Mouse (Mus musculus): ENCODE measurements around the gene Sync.
A peak's percentile ranks its signal among the peaks of the same experiment; 100 is the strongest.

The Sync gene

DNA sequence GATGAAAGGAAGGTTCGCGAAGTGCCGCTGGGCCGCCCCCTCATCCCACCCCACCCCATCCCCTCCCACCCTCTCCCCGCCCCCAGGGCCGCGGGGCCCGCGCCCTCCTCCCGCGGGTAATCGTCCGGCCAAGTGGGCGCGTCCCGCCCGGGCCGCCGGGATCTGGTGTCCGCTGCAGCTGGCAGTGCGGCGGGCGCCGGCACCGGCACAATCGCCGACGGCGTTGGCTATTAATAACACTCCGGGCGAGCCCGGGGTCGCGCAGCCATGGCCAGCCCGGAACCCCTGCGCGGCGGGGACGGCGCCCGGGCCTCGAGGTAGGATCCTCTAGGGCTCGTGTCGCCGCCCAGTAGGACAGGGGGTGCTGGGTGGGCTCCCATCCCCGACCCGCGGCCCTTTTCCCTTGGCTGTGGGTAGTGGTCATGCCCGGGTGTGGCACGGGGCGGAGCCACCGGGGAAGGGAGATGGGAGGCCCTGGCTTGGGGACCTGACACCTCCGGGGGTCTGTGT is at the start of gene Sync:
Gene Sync, plus strand, starts transcription at position 146 of the 510 bp plus-strand sequence.
- no peak for ATAC-seq (ENCODE audit: insufficient number of reproducible peaks, low FRiP score, low TSS enrichment)

DNA sequence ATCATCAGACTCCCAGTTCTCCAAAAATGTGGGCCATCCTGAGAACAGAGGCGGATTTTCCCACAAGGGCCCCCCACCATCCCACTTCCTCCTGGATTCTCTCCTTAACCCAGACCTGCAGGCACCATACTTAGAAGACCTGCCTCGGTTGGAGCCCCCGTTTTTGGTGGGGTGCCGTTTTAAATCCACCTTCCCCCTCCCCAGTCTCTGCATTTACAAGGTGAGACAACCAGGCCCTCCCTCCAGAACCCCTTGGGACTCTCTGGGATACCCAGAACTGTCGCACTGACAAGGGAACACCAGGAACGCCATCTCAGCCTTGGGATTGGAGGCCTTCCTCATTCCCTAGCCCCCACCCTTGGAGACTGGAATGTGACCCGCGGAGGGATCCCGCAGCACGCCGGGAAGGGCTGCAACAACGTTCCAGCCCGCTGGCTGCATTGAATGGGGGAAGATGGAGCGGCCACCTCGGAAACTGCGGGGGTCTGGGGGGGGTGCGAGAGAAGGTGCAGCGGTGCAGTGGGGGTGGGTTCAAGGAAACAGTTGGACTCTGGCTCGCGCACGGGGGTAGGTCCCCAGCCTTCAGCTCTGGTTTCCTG is 49.5 kb upstream of the Sync start:
- ATAC-seq (ENCODE audit: insufficient number of reproducible peaks, low FRiP score, low TSS enrichment): no peak

DNA sequence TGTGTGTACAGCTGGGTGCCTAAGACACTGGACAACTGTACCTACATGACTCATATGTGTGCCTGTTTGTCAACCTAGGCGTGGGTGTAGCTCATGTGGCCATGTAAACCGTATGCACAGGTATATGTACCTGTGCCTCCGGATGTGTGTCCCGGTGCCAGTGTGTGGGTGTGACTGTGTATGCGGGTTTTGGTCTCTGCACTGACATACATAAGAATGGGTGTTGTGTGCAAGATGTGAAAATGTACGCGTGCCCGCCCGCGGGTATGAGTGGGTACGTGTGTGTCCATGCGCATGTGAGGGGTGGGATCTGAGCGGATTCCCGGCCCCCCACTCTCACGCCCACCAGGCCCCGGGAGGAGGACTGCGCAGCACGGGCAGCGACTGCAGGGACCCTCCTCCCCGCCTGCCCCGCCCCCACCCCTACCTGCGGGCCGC is 48.8 kb upstream of the Sync start:
- ATAC-seq (ENCODE audit: insufficient number of reproducible peaks, low FRiP score, low TSS enrichment): no peak

- peak; percentile 46; the same call in 1 of the 2 replicates for ATAC-seq (ENCODE audit: insufficient number of reproducible peaks, low FRiP score, low TSS enrichment)
Measured at GRCm38 (mm10) chr4:129239075-129239474, 48.3 kb upstream of the Sync start.

- ATAC-seq (ENCODE audit: insufficient number of reproducible peaks, low FRiP score, low TSS enrichment): no peak
Measured at GRCm38 (mm10) chr4:129241898-129242297, 45.5 kb upstream of the Sync start.

DNA sequence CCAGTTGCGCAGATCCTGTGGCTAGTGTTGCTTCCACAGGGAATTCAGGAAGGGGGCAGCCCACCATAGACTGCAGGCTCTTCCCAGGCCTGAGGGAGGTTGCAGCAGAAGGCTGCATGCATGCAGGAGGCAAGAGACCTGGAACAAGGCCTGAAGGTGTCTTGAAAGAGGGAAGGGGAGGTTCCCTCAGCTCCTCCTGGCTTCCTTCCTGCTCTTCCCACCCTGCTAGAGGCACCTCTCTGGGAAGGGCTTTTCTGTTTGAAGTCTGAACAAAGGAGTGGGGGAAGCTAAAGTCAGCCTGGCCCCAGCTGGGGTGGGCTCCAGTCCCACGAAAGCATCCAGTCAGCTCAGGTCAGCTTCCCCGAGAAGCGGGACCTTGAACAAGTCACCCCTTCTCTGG is 45.1 kb upstream of the Sync start:
- ATAC-seq (ENCODE audit: insufficient number of reproducible peaks, low FRiP score, low TSS enrichment): no peak

DNA sequence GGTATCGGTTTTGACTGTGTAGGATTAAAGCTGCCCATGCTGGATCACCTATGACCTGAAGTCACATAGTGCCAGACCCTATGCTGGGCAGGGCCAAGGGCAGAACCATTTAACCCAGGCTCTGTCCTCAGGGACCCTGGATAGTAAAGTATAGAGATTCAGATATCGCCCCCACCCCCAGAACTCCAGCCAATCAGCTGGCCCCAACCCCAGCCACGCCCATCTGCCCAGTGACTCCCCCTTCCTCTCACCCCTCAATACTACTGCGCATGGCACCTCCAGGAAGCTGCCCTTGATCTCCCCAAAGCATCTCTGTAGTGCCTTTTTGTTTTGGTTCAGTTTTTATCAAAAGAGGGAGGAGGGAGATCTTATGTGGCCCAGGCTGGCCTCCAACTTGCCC is 44.7 kb upstream of the Sync start:
- no peak for ATAC-seq (ENCODE audit: insufficient number of reproducible peaks, low FRiP score, low TSS enrichment)

- ATAC-seq (ENCODE audit: insufficient number of reproducible peaks, low FRiP score, low TSS enrichment): no peak
Measured at GRCm38 (mm10) chr4:129244802-129245201, 42.6 kb upstream of the Sync start.

- no peak for ATAC-seq (ENCODE audit: insufficient number of reproducible peaks, low FRiP score, low TSS enrichment)
Measured at GRCm38 (mm10) chr4:129246360-129247301, 40.8 kb upstream of the Sync start.

GRCm38 (mm10) chr4:129247381-129248242 is 39.8 kb upstream of the Sync start:
- no peak for ATAC-seq (ENCODE audit: insufficient number of reproducible peaks, low FRiP score, low TSS enrichment)

- ATAC-seq (ENCODE audit: insufficient number of reproducible peaks, low FRiP score, low TSS enrichment): no peak
Measured at GRCm38 (mm10) chr4:129248243-129248767, 39.1 kb upstream of the Sync start.

DNA sequence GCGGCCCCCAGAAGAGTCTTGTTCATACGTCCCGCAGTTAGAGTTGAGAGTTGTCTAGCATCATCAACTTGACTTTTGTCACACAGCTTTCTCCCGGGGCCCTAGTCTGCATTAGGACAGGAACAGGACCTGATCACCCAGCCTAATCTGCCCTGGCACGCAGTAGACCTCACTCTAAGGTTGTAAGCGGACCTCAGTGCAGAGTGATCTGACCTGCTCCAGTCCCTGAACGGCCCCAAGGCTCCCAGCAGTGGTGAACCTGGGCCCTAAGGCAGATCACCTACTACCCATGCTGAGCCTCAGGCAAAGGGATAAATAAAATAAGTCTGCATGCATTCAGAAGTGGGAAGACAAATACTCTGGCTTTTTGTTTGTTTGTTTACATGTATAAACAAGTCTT is 38.1 kb upstream of the Sync start:
- ATAC-seq (ENCODE audit: insufficient number of reproducible peaks, low FRiP score, low TSS enrichment): no peak

GRCm38 (mm10) chr4:129250759-129251481 is 36.5 kb upstream of the Sync start:
- peak; percentile 55; the same call in 1 of the 2 replicates for ATAC-seq (ENCODE audit: insufficient number of reproducible peaks, low FRiP score, low TSS enrichment)

- ATAC-seq (ENCODE audit: insufficient number of reproducible peaks, low FRiP score, low TSS enrichment): no peak
Measured at GRCm38 (mm10) chr4:129251482-129252125, 35.8 kb upstream of the Sync start.

DNA sequence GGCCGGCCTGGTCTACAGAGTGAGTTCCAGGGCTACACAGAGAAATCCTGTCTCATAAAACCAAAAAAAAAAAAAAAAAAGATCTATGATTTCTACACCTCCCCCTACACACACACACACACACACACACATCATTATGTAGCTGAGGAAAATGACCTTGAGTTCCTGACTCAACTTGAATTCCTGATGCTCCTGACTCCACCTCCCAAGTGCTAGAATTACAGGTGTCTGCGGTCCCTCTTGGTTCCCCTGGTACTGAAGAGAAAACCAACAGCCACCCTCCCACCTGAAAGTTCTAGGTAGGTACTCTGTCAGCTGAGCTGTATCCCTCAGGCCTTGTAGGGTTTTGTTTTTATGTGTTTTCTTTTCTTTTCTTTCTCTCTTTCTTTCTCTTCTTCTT is 34.9 kb upstream of the Sync start:
- ATAC-seq (ENCODE audit: insufficient number of reproducible peaks, low FRiP score, low TSS enrichment): no peak

GRCm38 (mm10) chr4:129254571-129254970 is 32.8 kb upstream of the Sync start:
- no peak for ATAC-seq (ENCODE audit: insufficient number of reproducible peaks, low FRiP score, low TSS enrichment)

DNA sequence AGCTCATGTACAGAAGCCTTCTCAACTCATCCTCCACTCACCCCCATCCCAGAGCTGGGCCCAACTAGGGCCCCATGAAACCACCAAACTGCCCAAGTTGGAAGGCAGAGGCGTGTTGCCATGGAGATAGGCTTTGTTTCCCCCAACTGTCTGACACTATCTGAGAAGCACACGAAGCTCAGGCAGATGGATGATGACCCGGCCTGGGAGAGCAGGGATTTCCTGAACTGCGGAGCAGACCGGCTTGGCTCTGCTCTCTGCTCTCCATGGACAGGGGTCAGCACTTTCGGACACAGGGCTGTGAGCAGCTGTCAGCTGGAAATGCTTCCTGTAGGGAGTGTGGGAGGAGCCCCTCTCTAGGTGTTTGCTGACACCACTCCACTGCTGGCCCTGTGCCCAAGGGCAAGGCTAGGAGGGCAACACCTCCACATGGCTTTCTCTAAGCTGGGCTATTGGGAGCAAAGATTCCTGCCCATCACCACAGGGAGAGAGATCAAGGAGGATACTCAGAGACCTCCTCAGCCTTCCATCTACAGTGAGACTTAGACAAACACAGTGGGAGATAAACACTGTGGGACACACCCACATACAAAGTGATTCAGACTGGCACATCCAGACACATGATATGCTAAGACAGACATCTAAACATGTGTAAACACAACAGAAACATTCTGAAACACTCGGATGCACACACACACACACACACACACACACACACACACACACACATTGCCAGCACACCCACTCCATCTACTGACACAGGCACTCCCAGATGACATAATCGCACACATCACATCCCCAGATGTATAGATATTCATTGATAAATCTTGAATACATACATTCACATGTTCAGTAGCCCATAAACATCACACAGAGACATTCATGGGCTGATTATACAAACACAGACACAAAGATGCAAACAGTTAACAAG is 30.7 kb upstream of the Sync start:
- no peak for ATAC-seq (ENCODE audit: insufficient number of reproducible peaks, low FRiP score, low TSS enrichment)

DNA sequence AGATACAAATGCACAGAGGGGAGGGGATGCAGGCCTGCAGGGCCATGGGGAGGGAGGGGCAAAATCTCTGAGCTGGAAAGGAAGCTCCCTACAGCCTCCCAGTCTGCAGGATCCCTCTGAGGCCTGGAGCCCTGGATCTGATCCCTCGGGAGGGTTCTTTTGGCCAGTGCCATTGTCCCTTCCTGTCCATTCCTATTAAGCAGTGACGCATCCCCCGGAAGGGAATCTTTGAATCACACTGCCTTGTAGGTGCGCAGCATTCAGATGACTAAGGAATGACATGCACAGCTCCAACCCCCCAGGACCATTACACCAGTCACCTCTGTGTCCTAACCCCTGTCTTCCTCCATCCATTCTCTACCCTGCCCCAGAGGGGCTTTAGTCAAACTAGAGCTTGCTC is 28.3 kb upstream of the Sync start:
- no peak for ATAC-seq (ENCODE audit: insufficient number of reproducible peaks, low FRiP score, low TSS enrichment)

All from cerebellum, adult (tissue).